Mouse (Mus musculus) hindbrain, embryonic 10.5 days (tissue): ENCODE data around the gene Rbl2. TPM values are rescaled to one million over a fixed set of nuclear protein-coding genes. Genes with fewer than 3 reads are reported as not detected.

Source experiments
- DNase-seq: peaks from one replicate; pipeline ENCODE4 v3.0.0-alpha.2; 2017; ENCODE audit warnings: low spot score
- H3K27ac ChIP-seq: fragments of 300-500 bp; sonication (generic); 2 replicates; pipeline ENCODE4 v1.5.1; 2016; ENCODE audit warnings: mild to moderate bottlenecking, moderate library complexity
- H3K27me3 ChIP-seq: fragments of 300-500 bp; sonication (generic); 2 replicates; pipeline ENCODE4 v1.6.1; 2016; ENCODE audit warnings: mild to moderate bottlenecking; ENCODE audit not compliant: poor library complexity, insufficient read depth, severe bottlenecking
- H3K36me3 ChIP-seq: fragments of 300-500 bp; sonication (generic); 2 replicates; pipeline ENCODE4 v1.6.1; 2016; ENCODE audit warnings: mild to moderate bottlenecking, moderate library complexity
- H3K4me1 ChIP-seq: fragments of 300-500 bp; sonication (generic); replicated peaks from 2 replicates; pipeline ENCODE4 v1.6.1; 2016; ENCODE audit warnings: mild to moderate bottlenecking
- H3K4me3 ChIP-seq: fragments of 300-500 bp; sonication (generic); 2 replicates; pipeline ENCODE4 v1.5.1; 2016; ENCODE audit warnings: mild to moderate bottlenecking, moderate library complexity
- H3K9me3 ChIP-seq: fragments of 300-500 bp; sonication (generic); 2 replicates; pipeline ENCODE4 v1.6.1; 2016; ENCODE audit warnings: mild to moderate bottlenecking, moderate library complexity
- WGBS: fragments of 180-500 bp; shearing (Covaris S2); methylation state at CpG from one replicate; pipeline ENCODE4 v1.1.7; 2016; 5-methylcytosine and 5-hydroxymethylcytosine counted together
- polyA plus RNA-seq: library from polyadenylated mRNA; unstranded; fragments of >200 nt; fragmentation: Nextera tagmentation; extraction: Ambion mirVana; gene quantifications from 2 replicates; pipeline ENCODE4 v1.2.1, GENCODE M21; 2016

Gene Rbl2
- polyA plus RNA-seq, 1 experiment from 2014 or later: 11.1 TPM

DNA sequence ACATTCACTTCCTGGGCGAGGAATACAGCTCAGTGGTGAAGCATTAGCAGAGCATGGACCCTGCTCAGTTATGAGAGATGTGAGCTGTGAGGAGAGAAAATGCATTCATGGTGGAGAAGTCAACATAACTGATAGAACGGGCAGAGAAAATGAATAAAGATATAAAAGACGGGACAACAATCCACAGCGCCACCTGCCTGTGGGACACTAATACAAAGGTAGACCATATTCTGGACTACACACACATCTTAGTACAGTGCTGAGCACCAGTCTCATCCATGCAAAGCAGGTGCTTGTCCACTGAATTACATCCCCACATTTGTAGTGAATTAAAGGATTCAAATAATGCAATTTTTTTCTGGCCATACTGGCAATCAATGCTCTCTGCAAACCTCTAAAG, 47.7 kb downstream of the Rbl2 start:
- 92% methylated on average over 4 of the region's 4 CpGs for WGBS
- Histone ChIP-seq H3K4me3 (no peak overlapping the region), H3K9me3 (no peaks in the 10 kb centered on the region), H3K27ac (no peak overlapping the region), H3K4me1 (no peaks in the 10 kb centered on the region), H3K27me3 (no peaks in the 10 kb centered on the region), H3K36me3 (peaks cover 94% of the 10 kb centered on the region)
- DNase-seq: no peak

DNA sequence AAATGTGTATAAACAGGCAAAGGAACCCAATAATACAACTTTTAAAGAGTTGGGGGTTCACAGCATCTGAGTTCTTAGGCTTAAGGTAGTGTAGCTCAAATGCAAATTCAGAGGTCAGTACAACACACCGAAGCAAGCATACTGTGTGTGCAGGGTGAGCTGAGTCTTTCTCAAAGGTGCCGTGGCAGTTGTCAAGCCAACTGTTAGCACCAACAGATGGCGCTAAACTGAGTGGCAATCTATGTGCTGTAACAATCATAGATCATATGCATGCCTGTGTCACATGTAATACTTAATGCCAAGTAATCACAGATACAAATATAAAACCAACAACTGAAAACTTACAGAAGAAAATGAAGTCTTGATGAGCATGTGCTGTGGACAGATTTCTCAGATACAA, 48.3 kb downstream of the Rbl2 start:
- Histone ChIP-seq H3K27ac (no peak overlapping the region), H3K9me3 (no peaks in the 10 kb centered on the region), H3K36me3 (peaks cover 94% of the 10 kb centered on the region), H3K27me3 (no peaks in the 10 kb centered on the region), H3K4me3 (no peak overlapping the region), H3K4me1 (no peaks in the 10 kb centered on the region)
- WGBS: 79% methylated on average over 3 of the region's 3 CpGs
- DNase-seq: no peak

DNA sequence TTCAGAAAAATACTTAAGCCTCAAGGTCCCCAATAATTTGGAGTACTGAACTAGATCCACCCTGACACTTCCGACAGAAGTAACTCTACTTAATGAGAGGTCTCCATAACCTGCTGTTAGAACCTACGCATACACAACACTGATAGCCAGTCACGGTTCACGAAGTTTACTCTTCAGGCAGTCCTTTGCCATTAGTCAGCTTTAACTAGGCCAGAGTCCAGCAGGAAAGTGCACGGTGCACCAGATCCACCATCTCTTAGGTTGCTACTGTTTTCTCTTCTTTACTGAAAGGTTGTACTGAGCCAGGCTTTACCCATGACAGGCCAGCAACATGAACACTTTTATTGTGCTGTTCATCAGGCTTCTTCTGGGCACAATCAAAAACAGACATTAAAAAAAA, 54.5 kb downstream of the Rbl2 start:
- H3K36me3 ChIP-seq: peaks cover 97% of the 10 kb centered on the region

DNA sequence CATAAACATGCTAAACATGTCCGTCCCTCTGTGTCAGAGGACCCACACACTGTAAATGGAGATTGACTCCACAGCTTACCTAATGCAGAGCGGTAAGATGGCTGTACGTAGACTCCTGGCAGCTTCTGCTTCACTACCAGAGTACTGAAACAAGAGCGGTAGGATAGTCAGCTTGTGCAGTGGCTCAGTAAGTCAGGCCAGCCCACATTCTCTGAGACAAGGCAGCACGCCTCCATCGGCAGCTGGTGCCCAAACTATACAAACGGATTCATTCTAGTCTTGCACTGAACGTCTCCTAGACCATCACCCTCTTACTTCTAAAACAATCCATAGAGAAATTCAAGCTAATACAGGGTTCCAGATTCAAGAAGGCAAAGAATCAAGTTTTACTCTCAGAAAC, 56.9 kb downstream of the Rbl2 start:
- H3K4me1 ChIP-seq: no peaks in the 10 kb centered on the region
- H3K36me3 ChIP-seq: peaks cover 80% of the 10 kb centered on the region
- no peaks in the 10 kb centered on the region for H3K9me3 ChIP-seq
- H3K27ac ChIP-seq: no peak overlapping the region
- no peak for DNase-seq
- no peak overlapping the region for H3K4me3 ChIP-seq
- H3K27me3 ChIP-seq: no peaks in the 10 kb centered on the region
- 95% methylated on average over 8 of the region's 8 CpGs for WGBS

More for the DNA sequence above, 54.5 kb downstream of the Rbl2 start:
- Histone ChIP-seq H3K9me3 (no peaks in the 10 kb centered on the region), H3K4me1 (no peaks in the 10 kb centered on the region), H3K4me3 (no peak overlapping the region), H3K27me3 (no peaks in the 10 kb centered on the region), H3K27ac (no peak overlapping the region)
- DNase-seq: no peak
- WGBS: 92% methylated on average over 5 of the region's 5 CpGs

DNA sequence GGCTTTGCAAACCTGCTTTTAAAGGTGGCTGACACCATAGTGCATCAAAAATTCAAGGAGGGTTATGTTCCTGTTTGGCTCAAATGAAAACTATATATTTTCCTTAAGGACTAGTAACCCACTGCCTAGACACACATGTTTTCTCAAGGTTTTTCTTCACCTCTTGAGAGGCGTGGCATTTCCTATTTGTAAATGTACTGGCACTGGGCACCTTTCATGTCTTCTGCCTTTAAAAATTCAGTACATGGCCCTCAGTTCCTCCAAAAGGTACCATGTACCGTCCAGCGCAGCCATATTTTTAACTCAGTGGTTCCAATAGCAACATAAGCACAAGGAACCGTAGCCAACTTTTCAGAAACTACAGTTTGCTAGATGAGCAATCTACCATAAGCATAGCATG, 62.9 kb downstream of the Rbl2 start:
- H3K27me3 ChIP-seq: no peaks in the 10 kb centered on the region
- H3K9me3 ChIP-seq: no peaks in the 10 kb centered on the region
- no peak for DNase-seq
- peaks cover 28% of the 10 kb centered on the region for H3K4me1 ChIP-seq
- no peak overlapping the region for H3K27ac ChIP-seq
- H3K36me3 ChIP-seq: peaks cover 23% of the 10 kb centered on the region
- WGBS: 84% methylated on average over 4 of the region's 4 CpGs
- peak overlapping the region; percentile 98 for H3K4me3 ChIP-seq

DNA sequence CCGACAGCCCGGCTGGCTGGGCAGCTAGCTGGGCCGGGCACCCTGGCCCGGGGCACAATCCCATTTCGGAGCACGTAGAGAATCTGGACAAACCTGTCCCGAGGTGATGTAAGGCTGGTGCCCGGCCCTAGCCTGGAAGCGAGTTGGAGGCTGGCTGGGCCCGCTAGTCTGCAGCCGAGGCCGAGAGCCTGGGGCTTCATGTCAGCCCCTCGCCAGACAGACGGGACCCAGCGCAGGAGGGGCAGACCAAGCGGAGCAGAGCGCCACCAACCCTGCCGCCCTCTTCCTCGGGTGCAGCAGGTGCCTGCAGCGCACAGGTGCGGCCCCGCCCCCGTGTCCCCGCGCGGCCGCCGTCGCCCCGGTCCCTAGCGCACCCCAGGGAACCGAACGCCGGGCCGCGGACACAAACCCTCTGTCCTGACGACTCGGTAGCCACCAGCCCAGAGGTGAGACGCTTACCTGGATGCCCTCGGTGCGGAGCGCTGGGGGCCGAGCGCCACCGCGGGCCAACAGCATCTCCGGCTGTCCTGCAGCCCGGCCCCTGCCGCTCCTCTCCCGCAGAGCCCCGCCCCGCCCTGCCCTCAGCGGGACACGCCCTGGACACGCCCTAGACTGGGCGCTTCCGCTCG, 63.7 kb downstream of the Rbl2 start:
- Histone ChIP-seq H3K4me3 (peak overlapping the region; percentile 98), H3K36me3 (peaks cover 15% of the 10 kb centered on the region), H3K4me1 (peaks cover 28% of the 10 kb centered on the region), H3K9me3 (no peaks in the 10 kb centered on the region), H3K27ac (peak overlapping the region; percentile 91), H3K27me3 (no peaks in the 10 kb centered on the region)
- WGBS: under 1% methylated on average over 58 of the region's 58 CpGs
- no peak for DNase-seq

DNA sequence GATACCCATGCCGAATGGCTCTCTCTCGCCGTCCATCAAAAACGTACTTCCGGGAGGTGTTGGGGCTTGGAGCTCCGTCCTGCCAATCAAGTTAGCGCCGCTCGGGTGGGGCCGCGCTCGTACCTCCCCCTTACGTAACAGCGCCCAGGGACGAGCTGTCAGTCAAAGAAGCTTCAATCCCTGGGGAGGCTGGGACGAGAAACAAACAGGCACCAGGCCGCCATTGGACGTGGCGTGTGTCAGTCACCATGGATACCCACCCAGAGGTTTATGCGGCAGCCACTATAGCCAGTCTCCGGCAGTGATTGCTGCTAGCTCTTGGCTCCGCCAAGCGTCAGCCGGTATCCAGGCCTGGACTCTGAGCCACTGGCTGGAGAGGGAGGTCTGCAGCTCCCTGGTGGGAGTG, 64.2 kb downstream of the Rbl2 start:
- H3K4me1 ChIP-seq: peaks cover 28% of the 10 kb centered on the region

DNA sequence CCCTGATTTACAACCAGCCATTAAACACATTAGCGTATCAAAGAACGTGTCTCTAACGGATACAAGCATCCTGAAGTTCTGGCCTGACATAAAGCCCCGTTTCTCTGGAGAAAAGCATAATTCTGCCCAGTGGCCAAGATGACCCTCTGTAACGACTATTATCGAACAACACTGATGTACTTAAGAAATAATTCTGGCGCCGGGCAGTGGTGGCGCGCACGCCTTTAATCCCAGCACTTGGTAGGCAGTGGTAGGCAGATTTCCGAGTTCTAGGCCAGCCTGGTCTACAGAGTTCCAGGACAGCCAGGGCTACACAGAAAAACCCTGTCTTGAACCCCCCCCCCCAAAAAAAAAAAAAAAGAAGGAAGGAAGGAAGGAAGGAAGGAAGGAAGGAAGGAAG, 64.8 kb downstream of the Rbl2 start:
- Histone ChIP-seq H3K27ac (peak overlapping the region; percentile 91), H3K4me3 (peak overlapping the region; percentile 98), H3K9me3 (no peaks in the 10 kb centered on the region), H3K36me3 (peaks cover 4% of the 10 kb centered on the region), H3K27me3 (no peaks in the 10 kb centered on the region), H3K4me1 (peaks cover 28% of the 10 kb centered on the region)
- no peak for DNase-seq
- 62% methylated on average over 12 of the region's 12 CpGs for WGBS

More for the DNA sequence above, 64.2 kb downstream of the Rbl2 start:
- under 1% methylated on average over 24 of the region's 24 CpGs for WGBS
- peak overlapping the region; percentile 98 for H3K4me3 ChIP-seq
- peak; percentile 99 for DNase-seq
- peak overlapping the region; percentile 91 for H3K27ac ChIP-seq
- no peaks in the 10 kb centered on the region for H3K9me3 ChIP-seq
- H3K27me3 ChIP-seq: no peaks in the 10 kb centered on the region
- H3K36me3 ChIP-seq: peaks cover 9% of the 10 kb centered on the region

DNA sequence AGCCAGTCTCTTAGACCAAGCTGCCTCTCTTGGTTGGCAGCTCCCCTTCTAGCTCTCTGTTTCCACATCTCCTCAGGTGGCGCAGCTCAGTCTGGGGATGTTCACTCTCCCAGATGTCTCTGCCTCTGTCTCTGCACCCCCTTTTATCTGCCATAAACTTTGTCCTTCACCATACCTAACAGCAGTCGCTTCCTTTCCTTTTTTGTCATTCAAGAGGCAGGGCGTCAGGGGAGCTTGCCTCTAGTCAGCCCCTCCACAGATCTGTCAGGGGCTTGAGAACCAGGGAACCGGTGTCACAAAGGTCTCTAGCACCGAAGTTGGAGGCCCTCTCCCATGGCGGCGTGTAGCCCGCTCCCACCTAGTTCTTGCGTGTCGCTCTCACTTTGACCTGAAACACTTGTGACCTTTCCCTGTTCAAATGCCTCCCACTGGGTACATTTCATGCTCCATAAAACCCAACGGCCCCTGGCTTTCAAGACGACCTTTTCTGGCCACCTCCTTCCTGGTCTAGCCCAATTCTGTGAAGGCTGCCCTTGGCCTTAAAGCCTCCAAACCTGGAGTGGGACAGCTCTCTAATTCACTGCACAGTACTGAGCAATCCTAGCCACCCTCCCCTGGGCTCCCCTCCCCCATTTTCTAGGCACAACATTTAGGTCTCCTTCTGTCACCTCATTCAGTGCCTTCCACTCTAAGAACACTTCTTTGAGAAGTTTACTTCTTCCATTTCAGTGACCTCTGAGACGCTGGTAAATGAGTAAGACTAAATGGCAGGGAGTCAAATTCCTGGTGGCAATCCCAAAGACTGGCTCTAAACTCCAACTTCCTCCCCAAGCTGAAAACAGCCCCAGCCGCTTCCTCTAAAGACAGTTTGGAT, 65.7 kb downstream of the Rbl2 start:
- H3K4me3 ChIP-seq: no peak overlapping the region
- no peaks in the 10 kb centered on the region for H3K27me3 ChIP-seq
- peak overlapping the region; percentile 91; the same call in 1 of the 2 replicates for H3K27ac ChIP-seq
- WGBS: 66% methylated on average over 14 of the region's 14 CpGs
- peaks cover 28% of the 10 kb centered on the region for H3K4me1 ChIP-seq
- no peaks in the 10 kb centered on the region for H3K9me3 ChIP-seq
- no peak for DNase-seq
- H3K36me3 ChIP-seq: no peaks in the 10 kb centered on the region

DNA sequence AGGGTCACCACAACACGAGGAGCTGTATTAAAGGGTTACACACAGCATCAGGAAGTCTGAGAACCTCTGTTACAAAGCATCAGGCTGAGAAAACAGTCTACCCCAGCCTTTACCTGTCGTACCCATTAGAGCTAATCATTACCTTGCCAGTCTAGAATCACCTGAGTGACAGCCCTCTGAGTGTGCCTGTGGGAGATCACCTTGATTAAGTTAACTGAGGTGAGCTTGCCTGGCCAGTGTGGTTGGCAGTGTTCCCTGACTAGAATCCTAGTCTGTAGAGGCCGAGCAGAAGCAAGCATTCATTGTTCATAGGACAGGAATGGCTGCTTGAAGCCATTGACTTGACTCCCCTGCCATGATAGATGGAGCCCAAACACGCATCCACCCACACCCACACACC, 71.0 kb downstream of the Rbl2 start:
- Histone ChIP-seq H3K36me3 (no peaks in the 10 kb centered on the region), H3K9me3 (peaks cover 5% of the 10 kb centered on the region; the same call in 1 of the 2 replicates), H3K4me1 (no peaks in the 10 kb centered on the region), H3K27me3 (no peaks in the 10 kb centered on the region), H3K4me3 (no peak overlapping the region), H3K27ac (no peak overlapping the region)
- no peak for DNase-seq
- 86% methylated on average over 4 of the region's 4 CpGs for WGBS

DNA sequence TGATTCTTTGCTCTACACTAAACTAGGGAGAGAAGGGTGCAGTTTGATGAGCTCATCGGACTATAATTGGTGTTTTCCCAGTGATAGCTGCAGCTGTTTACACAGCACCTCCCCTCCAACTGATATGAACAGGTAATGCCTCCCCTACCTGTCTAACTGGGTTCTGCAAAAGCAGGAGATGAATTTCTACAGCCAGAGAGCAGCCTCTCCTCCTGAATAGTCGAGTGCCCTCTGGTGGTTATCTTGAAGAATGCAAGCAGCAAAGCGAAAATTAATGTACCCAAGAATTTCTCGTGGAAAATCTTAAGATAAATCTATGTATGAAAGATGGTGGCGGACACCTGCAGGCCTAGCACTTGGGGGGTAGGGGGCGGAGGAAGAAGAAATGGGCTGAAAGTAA, 77.9 kb downstream of the Rbl2 start:
- DNase-seq: peak; percentile 34
- Histone ChIP-seq H3K4me3 (no peak overlapping the region), H3K4me1 (0 out of 2 replicates have a peak, but pooled peaks cover 2% of the 10 kb centered on the region), H3K27ac (no peak overlapping the region), H3K9me3 (peaks cover 5% of the 10 kb centered on the region; the same call in 1 of the 2 replicates), H3K27me3 (no peaks in the 10 kb centered on the region), H3K36me3 (no peaks in the 10 kb centered on the region)
- 16% methylated on average over 6 of the region's 6 CpGs for WGBS

DNA sequence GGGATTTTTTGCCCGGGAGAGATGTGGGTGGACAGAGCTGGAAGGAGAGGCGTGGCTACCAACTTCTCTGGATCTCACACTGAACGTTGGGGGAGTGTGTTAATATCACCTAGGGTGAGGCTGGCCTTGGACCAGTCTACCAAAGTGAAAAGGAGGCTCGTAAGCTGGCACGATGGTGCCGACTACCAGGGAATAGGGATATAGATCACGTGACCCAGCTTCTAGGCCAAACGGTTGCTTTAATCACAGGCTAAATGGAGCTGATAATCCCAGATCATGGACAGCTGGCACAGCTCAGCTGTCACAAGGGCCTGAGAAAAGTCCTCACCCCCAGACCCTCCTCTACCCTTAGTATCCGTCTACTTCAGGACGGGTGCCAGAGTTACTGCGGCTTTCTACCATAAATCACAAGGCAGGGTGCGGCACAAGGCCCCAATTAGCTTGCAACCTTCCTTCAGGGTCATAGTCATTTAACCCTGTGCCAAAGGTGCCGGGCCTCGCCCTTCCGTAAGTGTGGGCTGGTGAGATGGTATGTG, 78.9 kb downstream of the Rbl2 start:
- Histone ChIP-seq H3K36me3 (no peaks in the 10 kb centered on the region), H3K9me3 (peaks cover 7% of the 10 kb centered on the region; the same call in 1 of the 2 replicates), H3K4me3 (no peak overlapping the region), H3K27me3 (no peaks in the 10 kb centered on the region), H3K4me1 (0 out of 2 replicates have a peak, but pooled peaks cover 2% of the 10 kb centered on the region), H3K27ac (no peak overlapping the region)
- 85% methylated on average over 15 of the region's 15 CpGs for WGBS
- DNase-seq: no peak

DNA sequence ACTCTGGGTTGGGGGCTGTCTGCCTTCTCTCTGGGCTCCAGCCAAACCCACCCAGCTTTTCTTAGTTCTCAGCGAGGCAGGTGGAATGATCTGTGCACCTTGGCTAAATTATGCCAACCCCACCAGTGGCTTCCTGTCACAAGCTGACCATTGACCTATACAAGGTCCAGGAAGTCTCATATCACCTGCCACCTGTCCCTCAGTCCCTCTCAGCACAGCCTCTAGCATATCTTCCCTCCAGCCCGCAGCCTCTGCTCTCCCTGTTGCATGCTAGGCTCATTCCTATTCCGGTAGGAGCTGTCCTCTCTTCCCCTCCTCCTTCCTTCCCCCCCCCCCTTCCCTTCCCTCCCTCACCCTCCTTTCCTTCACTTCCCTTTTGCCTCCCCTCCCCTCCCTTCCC, 79.4 kb downstream of the Rbl2 start:
- WGBS: 81% methylated on average over 3 of the region's 3 CpGs
- Histone ChIP-seq H3K9me3 (peaks cover 10% of the 10 kb centered on the region), H3K4me1 (0 out of 2 replicates have a peak, but pooled peaks cover 2% of the 10 kb centered on the region), H3K27me3 (no peaks in the 10 kb centered on the region), H3K36me3 (no peaks in the 10 kb centered on the region), H3K4me3 (no peak overlapping the region), H3K27ac (no peak overlapping the region)
- DNase-seq: no peak
